In the genomic region with DNA sequence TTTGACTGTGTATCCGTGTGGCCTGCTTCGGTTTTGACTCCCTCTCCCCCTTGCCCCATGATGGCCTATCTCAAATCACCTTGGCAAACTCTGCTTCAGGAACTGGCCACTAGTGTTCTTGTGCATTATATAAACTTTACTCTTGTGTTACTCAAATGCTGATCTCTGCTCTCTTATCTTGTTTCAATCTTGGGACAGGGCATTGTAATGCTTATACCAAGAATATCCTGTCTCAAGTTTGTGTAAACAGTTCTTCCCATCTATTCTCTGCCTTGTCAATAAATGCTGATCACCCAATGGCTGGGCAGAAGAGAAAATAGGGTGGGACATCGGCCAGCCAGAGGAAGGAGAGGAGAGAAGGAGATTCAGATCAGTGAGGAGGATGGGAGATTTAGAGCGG, we compare ENCODE assay signal across 20 mouse cellular contexts. TPM values are rescaled to one million over a fixed set of nuclear protein-coding genes. Genes with fewer than 3 reads are reported as not detected.
A peak's percentile ranks its signal among the peaks of the same experiment; 100 is the strongest.
DNase-seq lines count a peak whose midpoint lies in the region; ATAC-seq lines count a peak whose summit lies in the region.
"Had no signal": no experiment of that assay in that cellular context is flagged by ENCODE, and none has a peak within 500 bp of the region (broad histone marks: within the 10 kb centered on the region; RNA-seq: fewer than 3 reads in every experiment).

No protein-coding gene starts in this region.

- peaks cover 22% of the 10 kb centered on the region for H3K4me1 ChIP-seq in neural tube, embryonic 15.5 days
- H3K4me1 ChIP-seq in lung, embryonic 16.5 days (replicated peaks; ENCODE audit: control insufficient read depth, insufficient read depth, low read length): peaks cover 9% of the 10 kb centered on the region
- peaks cover 24% of the 10 kb centered on the region for H3K4me1 ChIP-seq in midbrain, embryonic 15.5 days

- H3K36me3 ChIP-seq in neural tube, embryonic 15.5 days: no peaks in the 10 kb centered on the region
- H3K36me3 ChIP-seq in lung, embryonic 16.5 days (ENCODE audit: control insufficient read depth, insufficient read depth, low read length): no peaks in the 10 kb centered on the region
- no peaks in the 10 kb centered on the region for H3K36me3 ChIP-seq in midbrain, embryonic 15.5 days (replicated peaks)
- H3K36me3 ChIP-seq: forebrain, embryonic 15.5 days; heart, embryonic 13.5 days had no signal

- 0 out of 2 replicates have a peak overlapping the region, but pooled peaks have one; percentile 4 for H3K9ac ChIP-seq in neural tube, embryonic 15.5 days (replicated peaks)
- H3K9ac ChIP-seq in lung, embryonic 16.5 days (ENCODE audit: low read length): 0 out of 2 replicates have a peak overlapping the region, but pooled peaks have one; percentile 26
- no peak overlapping the region for H3K9ac ChIP-seq in midbrain, embryonic 15.5 days
- H3K9ac ChIP-seq: embryonic facial prominence, embryonic 12.5 days; forebrain, embryonic 15.5 days; heart, embryonic 13.5 days had no signal

- no peaks in the 10 kb centered on the region for H3K27me3 ChIP-seq in neural tube, embryonic 15.5 days (replicated peaks)
- no peaks in the 10 kb centered on the region for H3K27me3 ChIP-seq in lung, embryonic 16.5 days (ENCODE audit: control insufficient read depth, insufficient read depth, low read depth, low read length)
- H3K27me3 ChIP-seq in midbrain, embryonic 15.5 days (replicated peaks): no peaks in the 10 kb centered on the region
- H3K27me3 ChIP-seq: embryonic facial prominence, embryonic 12.5 days; forebrain, embryonic 15.5 days; heart, embryonic 13.5 days had no signal

- WGBS in neural tube, embryonic 15.5 days: 68% methylated on average over 4 of the region's 4 CpGs
- 44% methylated on average over 4 of the region's 4 CpGs for WGBS in lung, embryonic 16.5 days
- 69% methylated on average over 4 of the region's 4 CpGs for WGBS in midbrain, embryonic 15.5 days

- H3K4me3 ChIP-seq in neural tube, embryonic 15.5 days (replicated peaks): no peak overlapping the region
- no peak overlapping the region for H3K4me3 ChIP-seq in lung, embryonic 16.5 days (ENCODE audit: low read length)
- no peak overlapping the region for H3K4me3 ChIP-seq in midbrain, embryonic 15.5 days
- H3K4me3 ChIP-seq: embryonic facial prominence, embryonic 12.5 days; forebrain, embryonic 15.5 days; heart, embryonic 13.5 days had no signal

- no peak for ATAC-seq in neural tube, embryonic 15.5 days (ENCODE audit: low FRiP score)
- ATAC-seq in lung, embryonic 16.5 days (ENCODE audit: low read depth): no peak
- ATAC-seq in midbrain, embryonic 15.5 days (replicated peaks): no peak
- ATAC-seq: activated CD4-positive, CD25-positive, alpha-beta regulatory T cell, adult 4 months; forebrain, embryonic 15.5 days had no signal

- no peak overlapping the region for H3K4me2 ChIP-seq in neural tube, embryonic 15.5 days
- no peak overlapping the region for H3K4me2 ChIP-seq in lung, embryonic 16.5 days (ENCODE audit: low read depth, low read length)
- no peak overlapping the region for H3K4me2 ChIP-seq in midbrain, embryonic 15.5 days
- H3K4me2 ChIP-seq: embryonic facial prominence, embryonic 12.5 days; forebrain, embryonic 15.5 days; heart, embryonic 13.5 days had no signal

- H3K9me3 ChIP-seq in neural tube, embryonic 15.5 days (replicated peaks): no peaks in the 10 kb centered on the region
- no peaks in the 10 kb centered on the region for H3K9me3 ChIP-seq in lung, embryonic 16.5 days (ENCODE audit: control insufficient read depth, low read length)
- no peaks in the 10 kb centered on the region for H3K9me3 ChIP-seq in midbrain, embryonic 15.5 days
- H3K9me3 ChIP-seq: embryonic facial prominence, embryonic 12.5 days; forebrain, embryonic 15.5 days; heart, embryonic 13.5 days had no signal

- no peak for DNase-seq in neural tube, embryonic 10.5 days (ENCODE audit: extremely low spot score, low spot score)
- DNase-seq in lung, postnatal 25 days (ENCODE audit: low spot score): peak; percentile 45
- DNase-seq in layer of hippocampus, adult 18-20 months (ENCODE audit: low spot score in 2 of 2): no peak
- DNase-seq in right cerebral cortex, postnatal 14 days: no peak
- DNase-seq: adrenal gland, postnatal 14 days; cerebellum, adult 11-12 months; cerebellum, adult 9-10 months; cerebellum, postnatal 25 days; gastrocnemius, postnatal 36 days; heart, adult 11 months; heart, postnatal 36 days had no signal

- no peak overlapping the region for H3K27ac ChIP-seq in neural tube, embryonic 15.5 days (replicated peaks)
- no peak overlapping the region for H3K27ac ChIP-seq in lung, embryonic 16.5 days (ENCODE audit: low read length)
- H3K27ac ChIP-seq in midbrain, embryonic 15.5 days: no peak overlapping the region
- H3K27ac ChIP-seq: embryonic facial prominence, embryonic 12.5 days; forebrain, embryonic 15.5 days; heart, embryonic 13.5 days had no signal

RNA-seq across cellular contexts. Expression of a gene that starts 2.7 kb away (rescaled TPM):
- polyA plus RNA-seq in neural tube, embryonic 15.5 days (2015; fragmentation: Nextera tagmentation; extraction: Ambion mirVana): 290 and 298 TPM in 2 replicates
- 183 and 187 TPM in 2 replicates for polyA plus RNA-seq in lung, embryonic 16.5 days (2015; fragmentation: Nextera tagmentation; extraction: Ambion mirVana)
- polyA plus RNA-seq in midbrain, embryonic 15.5 days (2015; fragmentation: Nextera tagmentation; extraction: Ambion mirVana): 353 and 376 TPM in 2 replicates
- 100 to 1,000 TPM; 180 to 183 TPM for total RNA-seq in layer of hippocampus, adult 18-20 months (2021)

RNA-seq across cellular contexts. Expression of a gene that starts 7.1 kb away (rescaled TPM):
- polyA plus RNA-seq in neural tube, embryonic 15.5 days (2015; fragmentation: Nextera tagmentation; extraction: Ambion mirVana): 44.3 and 52.9 TPM in 2 replicates
- 44.2 and 45.0 TPM in 2 replicates for polyA plus RNA-seq in lung, embryonic 16.5 days (2015; fragmentation: Nextera tagmentation; extraction: Ambion mirVana)
- polyA plus RNA-seq in midbrain, embryonic 15.5 days (2015; fragmentation: Nextera tagmentation; extraction: Ambion mirVana): 48.8 and 52.2 TPM in 2 replicates
- 10 to 100 TPM; 50.5 to 50.6 TPM for total RNA-seq in layer of hippocampus, adult 18-20 months (2021)

RNA-seq across cellular contexts. Expression of a gene that starts 25.5 kb away (rescaled TPM):
- 43.9 and 47.7 TPM in 2 replicates for polyA plus RNA-seq in neural tube, embryonic 15.5 days (2015; fragmentation: Nextera tagmentation; extraction: Ambion mirVana)
- polyA plus RNA-seq in lung, embryonic 16.5 days (2015; fragmentation: Nextera tagmentation; extraction: Ambion mirVana): 19.4 and 20.8 TPM in 2 replicates
- 57.2 and 58.0 TPM in 2 replicates for polyA plus RNA-seq in midbrain, embryonic 15.5 days (2015; fragmentation: Nextera tagmentation; extraction: Ambion mirVana)
- total RNA-seq in layer of hippocampus, adult 18-20 months (2021): 10 to 100 TPM; 62.1 to 64.4 TPM

RNA-seq across cellular contexts. Expression of a gene that starts 36.0 kb away (rescaled TPM):
- 0.38 and 0.56 TPM in 2 replicates for polyA plus RNA-seq in neural tube, embryonic 15.5 days (2015; fragmentation: Nextera tagmentation; extraction: Ambion mirVana)
- 0.34 and 1.0 TPM in 2 replicates for polyA plus RNA-seq in lung, embryonic 16.5 days (2015; fragmentation: Nextera tagmentation; extraction: Ambion mirVana)
- polyA plus RNA-seq in midbrain, embryonic 15.5 days (2015; fragmentation: Nextera tagmentation; extraction: Ambion mirVana): 0.36 and 0.48 TPM in 2 replicates
- under 1 TPM; 0.57 to 0.63 TPM for total RNA-seq in layer of hippocampus, adult 18-20 months (2021)
- total RNA-seq: G1E had no signal
- polyA plus RNA-seq: activated CD4-positive, CD25-positive, alpha-beta regulatory T cell, adult 4 months; G1E had no signal

RNA-seq across cellular contexts. Expression of a gene that starts 37.2 kb away (rescaled TPM):
- polyA plus RNA-seq in neural tube, embryonic 15.5 days (2015; fragmentation: Nextera tagmentation; extraction: Ambion mirVana): 55.3 and 69.4 TPM in 2 replicates
- polyA plus RNA-seq in lung, embryonic 16.5 days (2015; fragmentation: Nextera tagmentation; extraction: Ambion mirVana): 0.11 and 0.72 TPM in 2 replicates
- 77.5 and 79.2 TPM in 2 replicates for polyA plus RNA-seq in midbrain, embryonic 15.5 days (2015; fragmentation: Nextera tagmentation; extraction: Ambion mirVana)
- total RNA-seq in layer of hippocampus, adult 18-20 months (2021): 10 to 100 TPM; 96.6 to 98.2 TPM
- total RNA-seq: heart, postnatal 36 days had no signal
- polyA plus RNA-seq: heart, postnatal 0 days had no signal
